Mouse (Mus musculus) thymus, adult 2 months (tissue): Measurements from ENCODE around the gene 1110008P14Rik. TPM values are rescaled to one million over a fixed set of nuclear protein-coding genes. Genes with fewer than 3 reads are reported as not detected.

Experiments
- DNase-seq: peaks from one replicate; pipeline ENCODE4 v3.0.0; 2021
- H3K27ac ChIP-seq: fragments of 200-500 bp; 2 replicates; pipeline ENCODE4 v1.5.1; 2012; ENCODE audit warnings: low read length, control low read depth; ENCODE audit not compliant: control insufficient read depth, insufficient read depth
- H3K27me3 ChIP-seq: fragments of 200-500 bp; 2 replicates; pipeline ENCODE4 v1.6.1; 2012; ENCODE audit warnings: mild to moderate bottlenecking, low read length, moderate library complexity, mixed read lengths; ENCODE audit not compliant: control insufficient read depth, insufficient read depth
- H3K36me3 ChIP-seq: fragments of 200-500 bp; 2 replicates; pipeline ENCODE4 v1.6.1; 2012; ENCODE audit warnings: mild to moderate bottlenecking, low read length, moderate library complexity; ENCODE audit not compliant: control insufficient read depth, insufficient read depth
- H3K4me1 ChIP-seq: fragments of 200-500 bp; replicated peaks from 2 replicates; pipeline ENCODE4 v1.6.1; 2012; ENCODE audit warnings: low read length; ENCODE audit not compliant: control insufficient read depth, insufficient read depth
- H3K4me3 ChIP-seq: fragments of 200-500 bp; 2 replicates; pipeline ENCODE4 v1.5.1; 2012; ENCODE audit warnings: mild to moderate bottlenecking, low read length, control low read depth, moderate library complexity; ENCODE audit not compliant: control insufficient read depth, insufficient read depth
- CTCF ChIP-seq: fragments of 200-500 bp; IDR thresholded peaks from 2 replicates; pipeline ENCODE4 v1.5.1; 2012; ENCODE audit warnings: mild to moderate bottlenecking, control low read depth, low read length, moderate library complexity, borderline replicate concordance; ENCODE audit not compliant: control insufficient read depth, poor library complexity, insufficient read depth; ENCODE audit errors: extremely low read depth
- POLR2A ChIP-seq: fragments of 200-500 bp; IDR thresholded peaks from 2 replicates; pipeline ENCODE4 v1.6.1; 2012; ENCODE audit warnings: mild to moderate bottlenecking, low read length, control low read depth, moderate library complexity; ENCODE audit not compliant: control insufficient read depth, poor library complexity, insufficient read depth; ENCODE audit errors: extremely low read depth
- WGBS: fragments of 180-500 bp; shearing (Covaris S2); methylation state at CpG from one replicate; pipeline ENCODE4 v1.1.7; 2018; 5-methylcytosine and 5-hydroxymethylcytosine counted together
- polyA plus RNA-seq: library from polyadenylated mRNA; depleted of rRNA; stranded (reverse); fragments of >200 nt; gene quantifications from 2 replicates; pipeline ENCODE4 v1.2.3, GENCODE M21; 2012

1110008P14Rik gene
- polyA plus RNA-seq, 1 experiment, result 257 TPM

GRCm38 (mm10) chr2:32351471-32351961 lies 30.2 kb downstream of the 1110008P14Rik start:
- H3K4me3 ChIP-seq, result no peak overlapping the region
- TF ChIP-seq CTCF (no peak), POLR2A (no peak)
- no peak overlapping the region for H3K27ac ChIP-seq
- peaks cover 12% of the 10 kb centered on the region for H3K4me1 ChIP-seq
- H3K36me3 ChIP-seq, result no peaks in the 10 kb centered on the region
- WGBS, result 21% methylated on average over 9 of the region's 9 CpGs
- peaks cover 3% of the 10 kb centered on the region for H3K27me3 ChIP-seq
- DNase-seq, result no peak

DNA sequence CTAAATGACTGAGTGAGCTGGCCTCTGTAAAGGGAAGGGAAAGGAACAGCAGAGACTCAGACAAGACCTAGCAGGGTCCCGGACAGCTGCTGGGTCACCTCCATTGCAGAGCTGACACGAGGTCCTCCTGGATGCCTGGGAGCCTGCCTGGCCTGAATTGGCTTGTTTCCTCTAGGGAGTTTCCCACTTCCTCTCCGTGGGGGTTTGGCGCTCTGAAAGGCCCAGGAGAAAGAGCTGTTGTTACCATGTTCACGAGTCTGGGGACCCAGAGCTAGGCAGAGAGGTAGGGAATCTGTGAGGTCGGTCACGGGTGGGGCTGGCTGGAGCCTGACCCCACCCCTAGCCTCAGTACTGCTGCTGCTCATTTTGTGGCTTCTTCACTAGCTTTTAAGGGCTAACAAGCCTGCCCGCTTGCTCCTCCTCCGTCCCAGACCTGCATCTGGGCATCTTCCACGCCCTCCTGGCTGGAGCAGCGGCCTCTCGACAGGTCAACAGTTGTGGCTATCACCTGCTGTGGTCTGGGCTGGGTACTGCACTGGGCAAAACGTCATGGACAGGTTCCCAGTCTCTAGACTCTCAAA lies 31.2 kb downstream of the 1110008P14Rik start:
- TF ChIP-seq CTCF, result no peak
- TF ChIP-seq POLR2A, result no peak
- no peak overlapping the region for H3K27ac ChIP-seq
- peaks cover 12% of the 10 kb centered on the region for H3K4me1 ChIP-seq
- no peaks in the 10 kb centered on the region for H3K36me3 ChIP-seq
- WGBS, result 53% methylated on average over 13 of the region's 13 CpGs
- H3K27me3 ChIP-seq, result peaks cover 3% of the 10 kb centered on the region
- DNase-seq, result no peak
- H3K4me3 ChIP-seq, result no peak overlapping the region

GRCm38 (mm10) chr2:32349625-32350255 lies 32.0 kb downstream of the 1110008P14Rik start:
- 64% methylated on average over 8 of the region's 8 CpGs for WGBS
- Histone ChIP-seq H3K27me3 (peaks cover 3% of the 10 kb centered on the region), H3K27ac (no peak overlapping the region), H3K36me3 (no peaks in the 10 kb centered on the region), H3K4me1 (peaks cover 12% of the 10 kb centered on the region), H3K4me3 (no peak overlapping the region)
- TF ChIP-seq CTCF, result no peak
- no peak for TF ChIP-seq POLR2A
- no peak for DNase-seq

- Histone ChIP-seq H3K36me3 (no peaks in the 10 kb centered on the region), H3K27me3 (peaks cover 3% of the 10 kb centered on the region), H3K4me1 (peaks cover 12% of the 10 kb centered on the region)
Measured at GRCm38 (mm10) chr2:32348311-32348710, 33.4 kb downstream of the 1110008P14Rik start.

DNA sequence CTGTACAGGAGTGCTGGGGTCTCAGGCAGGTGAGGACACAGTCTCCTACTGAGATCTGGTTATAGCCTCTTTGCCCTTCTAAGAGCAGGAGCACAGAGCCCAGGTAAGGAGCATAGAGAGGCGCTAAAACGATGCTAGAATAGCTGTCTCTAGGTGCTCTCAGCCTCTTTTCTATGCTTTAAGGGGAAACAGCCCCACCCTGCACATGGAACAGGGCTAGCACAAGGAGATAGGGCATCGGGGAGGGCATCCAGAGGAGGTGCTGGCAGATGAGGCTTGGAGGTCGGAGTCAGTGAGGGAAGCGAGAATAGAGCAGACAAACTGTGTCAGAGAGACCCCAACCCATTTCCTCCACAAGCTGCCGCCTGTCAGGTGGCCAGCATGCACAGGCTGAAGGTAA lies 34.7 kb downstream of the 1110008P14Rik start:
- WGBS, result 89% methylated on average over 6 of the region's 6 CpGs

More at GRCm38 (mm10) chr2:32348311-32348710, 33.4 kb downstream of the 1110008P14Rik start:
- no peak for DNase-seq
- Histone ChIP-seq H3K27ac (no peak overlapping the region), H3K4me3 (no peak overlapping the region)
- TF ChIP-seq CTCF (no peak), POLR2A (no peak)
- WGBS, result 87% methylated on average over 11 of the region's 11 CpGs

DNA sequence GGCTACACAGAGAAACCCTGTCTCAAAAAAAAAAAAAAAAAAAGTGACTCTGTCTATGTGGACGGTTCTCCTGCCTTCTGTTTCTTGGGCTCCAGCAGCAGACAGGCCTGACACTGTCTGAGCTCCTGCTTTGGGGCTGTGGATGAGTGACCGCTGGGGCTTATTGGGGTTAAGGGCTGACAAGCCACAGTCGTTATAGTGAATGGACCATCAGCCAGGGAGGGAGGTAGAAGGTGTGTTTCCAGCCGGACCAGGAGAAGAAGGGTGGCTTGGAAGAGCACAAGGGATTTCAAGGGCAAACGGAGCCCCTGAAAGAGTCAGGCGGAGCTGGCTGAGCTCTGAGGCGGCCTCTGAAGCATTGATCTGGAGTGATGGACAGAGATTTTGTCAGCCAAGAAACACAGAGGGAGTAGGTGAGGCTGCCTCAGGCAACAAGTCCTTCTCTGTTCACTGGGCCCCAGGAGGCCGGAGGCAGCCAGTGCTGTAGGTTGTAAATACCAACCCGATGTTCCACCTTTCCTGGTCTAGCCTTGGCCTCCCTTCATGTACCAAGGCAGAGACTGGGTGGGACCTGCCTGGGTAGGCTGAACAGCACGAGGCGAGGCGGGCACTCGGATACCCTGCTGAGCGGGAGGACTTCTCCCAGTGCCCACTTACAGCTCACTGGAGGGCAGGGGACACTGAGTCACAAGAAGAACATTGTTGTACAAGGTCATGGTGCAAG lies 37.0 kb downstream of the 1110008P14Rik start:
- no peak overlapping the region for H3K27ac ChIP-seq
- no peaks in the 10 kb centered on the region for H3K27me3 ChIP-seq
- TF ChIP-seq POLR2A (no peak), CTCF (no peak)
- no peak for DNase-seq
- no peak overlapping the region for H3K4me3 ChIP-seq
- no peaks in the 10 kb centered on the region for H3K36me3 ChIP-seq
- H3K4me1 ChIP-seq, result no peaks in the 10 kb centered on the region
- 88% methylated on average over 14 of the region's 14 CpGs for WGBS

More for the DNA sequence above, 34.7 kb downstream of the 1110008P14Rik start:
- 0 out of 2 replicates have a peak, but pooled peaks cover 2% of the 10 kb centered on the region for H3K4me1 ChIP-seq
- no peak for DNase-seq
- H3K36me3 ChIP-seq, result no peaks in the 10 kb centered on the region
- no peaks in the 10 kb centered on the region; the same call in 1 of the 2 replicates for H3K27me3 ChIP-seq
- TF ChIP-seq CTCF, result no peak
- TF ChIP-seq POLR2A, result no peak
- H3K4me3 ChIP-seq, result no peak overlapping the region
- no peak overlapping the region for H3K27ac ChIP-seq
